ENCODE assay signal across 8 mouse cellular contexts in genomic region chr19:42777801-42778200, GRCm38 (mm10). TPM values are rescaled to one million over a fixed set of nuclear protein-coding genes. Genes with fewer than 3 reads are reported as not detected.
A peak's percentile ranks its signal among the peaks of the same experiment; 100 is the strongest.
DNase-seq lines count a peak whose midpoint lies in the region; ATAC-seq and TF ChIP-seq lines count a peak whose summit lies in the region.

No protein-coding gene starts in this region.

- H3K9ac ChIP-seq in kidney, embryonic 16.5 days (replicated peaks; ENCODE audit: low read length): no peak overlapping the region
- no peak overlapping the region for H3K9ac ChIP-seq in forebrain, embryonic 11.5 days (ENCODE audit: low read length)

- no peak for ATAC-seq in kidney, embryonic 16.5 days (ENCODE audit: low FRiP score, low TSS enrichment)
- ATAC-seq in forebrain, embryonic 11.5 days (replicated peaks; ENCODE audit: low FRiP score): no peak

- H3K4me1 ChIP-seq in kidney, embryonic 16.5 days (ENCODE audit: insufficient read depth, low read length): peaks cover 3% of the 10 kb centered on the region; the same call in 1 of the 2 replicates
- peaks cover 22% of the 10 kb centered on the region for H3K4me1 ChIP-seq in E14TG2a.4 (replicated peaks; ENCODE audit: low read depth, low read length)
- 0 out of 2 replicates have a peak, but pooled peaks cover 2% of the 10 kb centered on the region for H3K4me1 ChIP-seq in forebrain, embryonic 11.5 days (replicated peaks; ENCODE audit: control insufficient read depth, insufficient read depth, low read length)

- no peaks in the 10 kb centered on the region for H3K9me3 ChIP-seq in kidney, embryonic 16.5 days (ENCODE audit: low read length)
- H3K9me3 ChIP-seq in E14TG2a.4 (ENCODE audit: low read length): no peaks in the 10 kb centered on the region
- H3K9me3 ChIP-seq in forebrain, embryonic 11.5 days (ENCODE audit: control insufficient read depth, low read length): no peaks in the 10 kb centered on the region

- no peak overlapping the region for H3K27ac ChIP-seq in kidney, embryonic 16.5 days (ENCODE audit: low read length)
- H3K27ac ChIP-seq in forebrain, embryonic 11.5 days (ENCODE audit: low read depth, low read length): no peak overlapping the region

- DNase-seq in kidney, adult 9 months: peak; percentile 55
- peak; percentile 70 for DNase-seq in adrenal gland, postnatal 10 days
- peak; percentile 38 for DNase-seq in lung, postnatal 14 days
- no peak for DNase-seq in Muller cell, postnatal 12 days (ENCODE audit: inconsistent ontology term)
- DNase-seq in forebrain, embryonic 11.5 days (ENCODE audit: low spot score): no peak
- no peak for DNase-seq in left cerebral cortex, adult 11 months (ENCODE audit: low spot score)

- H3K4me3 ChIP-seq in kidney, embryonic 16.5 days (ENCODE audit: low read length): no peak overlapping the region
- 0 out of 2 replicates have a peak overlapping the region, but pooled peaks have one; percentile 17 for H3K4me3 ChIP-seq in E14TG2a.4 (replicated peaks; ENCODE audit: low read length)
- H3K4me3 ChIP-seq in forebrain, embryonic 11.5 days (ENCODE audit: low read depth, low read length): no peak overlapping the region

- H3K27me3 ChIP-seq in kidney, embryonic 16.5 days (ENCODE audit: insufficient read depth, low read length): no peaks in the 10 kb centered on the region
- H3K27me3 ChIP-seq in E14TG2a.4 (ENCODE audit: insufficient read depth, low read length): no peaks in the 10 kb centered on the region
- H3K27me3 ChIP-seq in forebrain, embryonic 11.5 days (ENCODE audit: control insufficient read depth, insufficient read depth, low read length): no peaks in the 10 kb centered on the region

- H3K4me2 ChIP-seq in kidney, embryonic 16.5 days (replicated peaks; ENCODE audit: low read depth, low read length): no peak overlapping the region
- no peak overlapping the region for H3K4me2 ChIP-seq in forebrain, embryonic 11.5 days (ENCODE audit: low read depth, low read length, severe bottlenecking)

- TF ChIP-seq CTCF in E14TG2a.4 (conservative IDR thresholded peaks at IDR 0.05; ENCODE audit: low read length): peak; percentile 71

- WGBS in kidney, embryonic 16.5 days: 72% methylated on average over 5 of the region's 5 CpGs
- WGBS in forebrain, embryonic 11.5 days: 83% methylated on average over 5 of the region's 5 CpGs

- no peaks in the 10 kb centered on the region for H3K36me3 ChIP-seq in kidney, embryonic 16.5 days (ENCODE audit: insufficient read depth, low read length)
- H3K36me3 ChIP-seq in E14TG2a.4 (ENCODE audit: insufficient read depth, low read length): 0 out of 2 replicates have a peak, but pooled peaks cover 3% of the 10 kb centered on the region
- H3K36me3 ChIP-seq in forebrain, embryonic 11.5 days (ENCODE audit: control insufficient read depth, insufficient read depth, low read length): no peaks in the 10 kb centered on the region

RNA-seq across cellular contexts. Expression of gene Hps1, which starts 2.0 kb away (rescaled TPM):
- 16.8 and 16.9 TPM in 2 replicates for polyA plus RNA-seq in kidney, embryonic 16.5 days (2015; fragmentation: Nextera tagmentation; extraction: Ambion mirVana)
- 10 to 100 TPM; 13.9 to 15.9 TPM for total RNA-seq in adrenal gland, postnatal 10 days (2021)
- polyA plus RNA-seq in forebrain, embryonic 11.5 days (2014; fragmentation: Nextera tagmentation; extraction: Ambion mirVana): 17.2 TPM in 2 replicates

RNA-seq across cellular contexts. Expression of gene Pyroxd2, which starts 25.2 kb away (rescaled TPM):
- polyA plus RNA-seq in kidney, embryonic 16.5 days (2015; fragmentation: Nextera tagmentation; extraction: Ambion mirVana): 9.7 and 9.9 TPM in 2 replicates
- total RNA-seq in adrenal gland, postnatal 10 days (2021): 10 to 100 TPM; 15.8 to 23.5 TPM
- polyA plus RNA-seq in forebrain, embryonic 11.5 days (2014; fragmentation: Nextera tagmentation; extraction: Ambion mirVana): 0.52 and 0.53 TPM in 2 replicates

Comparison
In these comparisons a context has a peak if more than half of its experiments do, and no peak if none do; other contexts are left out.
1. DNase-seq: peak in kidney, adult 9 months (single experiment), adrenal gland, postnatal 10 days (single experiment) and lung, postnatal 14 days (single experiment); none in Muller cell, postnatal 12 days (single experiment), forebrain, embryonic 11.5 days (single experiment) and left cerebral cortex, adult 11 months (single experiment).